Mouse (Mus musculus) cerebellum, adult 9-10 months (tissue): ENCODE measurements around the gene Pet117.
"Not testable (repeated sequence)": the region's sequence is repeated elsewhere in the genome, so short reads cannot be mapped to it uniquely, and the experiment has no call there.

Source experiments
- DNase-seq: peaks from one replicate; pipeline ENCODE4 v3.0.0; 2022

The Pet117 gene

GRCm38 (mm10) chr2:144368400-144369019 lies at the start of gene Pet117, which contains the start of gene Kat14:
Gene Pet117 (plus strand): TSS chr2:144368996.
Gene Kat14 (plus strand): TSS chr2:144368983.
- DNase-seq, result peak; percentile 92

DNA sequence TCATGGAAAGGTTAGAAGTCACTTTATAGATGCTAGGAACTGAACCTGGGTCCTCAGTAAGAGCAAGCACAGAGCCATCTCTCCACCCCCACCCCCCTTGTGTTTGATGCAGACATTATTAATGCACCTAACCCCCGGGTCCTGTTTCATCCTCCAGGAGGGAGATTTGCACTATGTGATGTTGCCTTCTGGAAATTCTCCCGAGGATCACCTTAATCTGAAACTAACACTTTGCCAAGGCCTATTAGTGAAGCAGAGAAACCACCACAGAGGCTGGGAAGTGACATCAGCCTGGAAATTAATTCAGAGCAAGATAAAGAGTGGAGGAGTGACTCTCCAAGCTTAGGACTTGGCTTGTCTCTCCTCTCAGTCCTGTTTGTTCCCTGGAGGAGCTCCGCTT lies 44.6 kb upstream of the Pet117 start:
- no peak for DNase-seq

- DNase-seq, result no peak
Observed at GRCm38 (mm10) chr2:144329451-144329850, 39.3 kb upstream of the Pet117 start.

DNA sequence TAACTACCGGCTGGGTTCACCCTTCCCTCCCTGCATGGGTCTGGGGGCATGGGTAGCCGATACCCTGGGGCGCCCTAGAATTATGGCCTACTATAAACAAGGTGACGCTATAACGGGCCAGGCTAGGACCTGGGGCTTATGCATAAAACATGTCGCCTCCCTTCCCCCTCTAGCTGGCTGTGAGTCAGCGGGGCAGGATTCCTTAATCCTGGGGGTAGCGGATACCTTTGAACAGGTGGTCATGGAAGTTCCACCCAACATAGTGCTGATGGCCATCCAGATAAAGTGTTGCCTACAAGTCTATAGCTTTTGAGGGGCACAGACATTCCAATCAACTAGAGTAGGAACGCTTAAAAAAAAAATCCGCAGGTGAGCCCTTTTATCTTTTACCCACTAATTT lies 38.9 kb upstream of the Pet117 start:
- no peak for DNase-seq

DNA sequence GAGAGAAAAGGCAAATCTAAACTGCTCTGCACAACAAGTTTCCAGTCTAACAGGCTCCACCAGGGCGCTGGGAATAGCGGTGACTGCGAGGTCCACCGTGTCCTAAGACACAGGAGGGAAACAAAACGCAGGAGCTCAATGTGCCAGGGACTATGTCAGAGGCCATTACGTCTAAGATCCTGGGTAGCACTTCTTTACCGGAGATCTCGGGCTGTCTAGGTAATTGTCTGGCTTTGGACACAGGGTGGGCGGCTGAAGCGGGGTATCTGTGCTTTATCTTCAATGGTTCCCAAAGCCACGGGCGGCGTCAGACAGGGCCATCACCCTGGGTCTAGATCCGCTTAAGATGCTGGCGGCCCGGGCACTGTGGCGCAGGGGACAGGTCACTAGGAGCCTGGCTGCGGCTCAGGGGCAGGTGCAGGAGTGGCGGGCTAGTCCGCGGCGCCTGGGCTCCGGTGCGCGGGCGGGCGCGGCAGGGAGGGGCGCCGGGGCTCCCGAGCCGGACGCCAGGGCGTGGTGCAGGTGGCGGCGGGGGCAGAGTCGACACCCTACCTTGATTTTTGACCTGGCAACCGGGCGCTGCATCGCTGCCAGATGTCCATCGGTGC lies 38.3 kb upstream of the Pet117 start:
- DNase-seq, result no peak

DNA sequence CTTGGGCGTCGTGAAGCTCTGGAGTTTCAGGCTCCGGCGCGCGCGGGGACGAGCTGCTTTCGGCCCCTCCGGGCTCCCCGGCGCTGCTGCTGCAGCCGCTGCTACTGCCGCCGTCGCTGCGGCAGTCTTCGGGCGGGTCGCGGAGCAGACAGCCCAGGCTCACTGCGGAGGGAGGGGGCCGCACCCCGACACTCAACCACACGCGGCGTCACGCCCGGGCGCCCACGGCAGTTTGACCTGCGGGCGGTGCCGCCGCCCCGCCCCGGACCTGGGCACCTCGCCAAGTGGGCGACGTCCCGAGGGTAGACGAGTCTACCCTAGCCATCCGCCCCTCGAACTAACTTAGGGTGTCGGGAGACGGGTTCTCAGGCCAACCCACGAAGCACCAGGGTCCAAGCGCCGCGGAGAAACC lies 37.8 kb upstream of the Pet117 start:
- DNase-seq, result no peak

- no peak for DNase-seq
Observed at GRCm38 (mm10) chr2:144331401-144332302, 37.1 kb upstream of the Pet117 start, which contains the start of gene Ovol2. Gene Ovol2 (minus strand): TSS chr2:144332146.

- DNase-seq, result no peak
Observed at GRCm38 (mm10) chr2:144332486-144332885, 36.3 kb upstream of the Pet117 start.

- DNase-seq, result no peak
Observed at GRCm38 (mm10) chr2:144333138-144333842, 35.5 kb upstream of the Pet117 start.

DNA sequence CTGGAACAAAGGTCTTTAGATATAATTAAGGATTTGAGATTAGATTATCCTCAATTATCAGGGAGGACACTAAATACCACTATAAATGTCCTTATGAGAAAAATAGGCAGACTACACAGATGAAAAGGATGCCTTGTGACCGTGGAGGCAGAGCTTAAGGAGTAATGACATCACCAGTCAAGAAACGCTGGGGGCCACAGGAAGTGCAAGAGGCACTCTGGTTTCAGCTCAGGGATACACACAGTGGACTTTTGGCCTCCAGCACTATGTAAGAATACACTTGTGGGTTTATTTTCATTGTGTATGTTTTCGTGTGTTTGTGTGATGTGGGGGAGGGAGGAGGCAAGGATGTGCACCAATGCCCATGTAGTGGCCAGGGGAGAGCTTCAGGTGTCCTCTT lies 31.6 kb upstream of the Pet117 start:
- no peak for DNase-seq

GRCm38 (mm10) chr2:144337701-144338100 lies 31.1 kb upstream of the Pet117 start:
- DNase-seq, result no peak

DNA sequence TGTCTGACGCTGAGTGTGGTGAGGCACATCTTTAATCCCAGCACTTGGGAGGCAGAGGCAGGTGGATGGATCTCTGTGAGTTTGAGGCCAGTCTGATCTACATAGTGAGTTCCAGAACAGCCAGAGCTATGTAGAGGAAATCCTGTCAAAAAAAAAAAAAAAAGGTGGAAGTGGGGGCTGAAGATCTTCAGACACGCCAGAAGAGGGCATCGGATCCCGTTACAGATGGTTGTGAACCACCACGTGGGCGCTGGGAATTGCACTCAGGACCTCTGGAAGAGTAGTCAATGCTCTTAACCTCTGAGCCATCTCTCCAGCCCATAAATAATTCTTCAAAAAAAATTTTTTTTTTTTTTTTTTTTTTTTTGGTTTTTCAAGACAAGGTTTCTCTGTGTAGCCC lies 30.6 kb upstream of the Pet117 start:
- not testable (repeated sequence) for DNase-seq

DNA sequence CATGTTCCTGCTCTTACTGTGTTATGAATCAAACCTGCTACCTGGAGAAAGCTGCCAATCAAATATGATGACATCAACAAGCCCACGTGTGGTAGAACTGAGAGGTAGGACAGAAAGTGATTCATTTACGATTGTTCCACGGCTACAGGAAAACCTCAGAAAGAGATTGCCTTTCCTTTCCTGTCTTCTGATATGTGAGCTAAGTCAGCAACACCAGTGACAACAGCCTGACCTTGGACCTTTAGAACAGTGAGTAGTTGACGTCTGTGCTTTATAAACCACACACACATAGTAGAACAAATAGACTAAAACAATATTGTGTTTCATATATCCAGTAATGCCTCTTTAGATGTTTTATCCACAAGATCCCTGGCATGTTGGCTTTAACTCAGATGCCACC lies 25.6 kb upstream of the Pet117 start:
- DNase-seq, result no peak

DNA sequence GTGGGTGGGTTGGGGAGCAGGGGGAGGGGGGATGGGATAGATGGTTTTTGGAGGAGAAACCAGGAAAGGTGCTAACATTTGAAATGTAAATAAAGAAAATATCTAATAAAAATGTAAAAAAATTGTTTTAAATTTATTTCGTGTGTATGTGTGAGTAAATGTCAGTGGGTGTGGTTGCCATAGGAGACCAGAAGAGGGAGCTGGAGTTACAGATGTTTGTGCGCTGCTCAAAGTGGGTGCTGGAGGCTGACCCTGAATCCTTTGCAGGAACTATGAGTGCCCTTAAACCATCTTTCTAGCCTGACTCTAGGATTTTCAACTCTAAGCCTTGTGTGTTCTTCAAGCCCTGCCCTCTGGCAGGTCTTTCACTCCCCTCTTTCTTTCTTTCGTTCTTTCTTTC lies 20.3 kb upstream of the Pet117 start:
- no peak for DNase-seq

GRCm38 (mm10) chr2:144352843-144353242 lies 16.0 kb upstream of the Pet117 start:
- DNase-seq, result no peak

- no peak for DNase-seq
Observed at GRCm38 (mm10) chr2:144369020-144369421, 225 bp downstream of the Pet117 start.

GRCm38 (mm10) chr2:144369511-144369910 lies 715 bp downstream of the Pet117 start:
- DNase-seq, result no peak

DNA sequence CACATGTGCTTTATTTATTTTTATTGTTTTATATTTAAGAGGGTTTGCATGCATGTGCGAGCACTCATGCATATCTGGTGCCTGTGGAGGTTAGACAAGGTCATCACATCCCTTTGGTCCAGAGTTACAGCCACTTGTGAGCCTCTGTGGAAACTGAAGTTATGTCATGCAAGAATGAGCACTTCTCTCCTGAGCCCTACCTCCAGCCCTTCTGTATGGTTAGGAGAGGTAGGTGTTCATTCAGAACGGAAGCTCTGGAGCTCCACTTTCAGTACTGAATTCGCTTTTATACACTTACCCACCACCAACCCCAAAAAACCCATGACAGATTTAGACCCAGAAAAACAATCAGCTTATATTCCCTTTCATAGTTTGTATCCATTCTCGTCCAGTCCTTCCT lies 2.8 kb downstream of the Pet117 start:
- DNase-seq, result no peak

- DNase-seq, result no peak
Observed at GRCm38 (mm10) chr2:144373063-144373462, 4.3 kb downstream of the Pet117 start.

GRCm38 (mm10) chr2:144375063-144375703 lies 6.4 kb downstream of the Pet117 start:
- DNase-seq, result no peak

- DNase-seq, result peak; percentile 74
Observed at GRCm38 (mm10) chr2:144381293-144381692, 12.5 kb downstream of the Pet117 start.

DNA sequence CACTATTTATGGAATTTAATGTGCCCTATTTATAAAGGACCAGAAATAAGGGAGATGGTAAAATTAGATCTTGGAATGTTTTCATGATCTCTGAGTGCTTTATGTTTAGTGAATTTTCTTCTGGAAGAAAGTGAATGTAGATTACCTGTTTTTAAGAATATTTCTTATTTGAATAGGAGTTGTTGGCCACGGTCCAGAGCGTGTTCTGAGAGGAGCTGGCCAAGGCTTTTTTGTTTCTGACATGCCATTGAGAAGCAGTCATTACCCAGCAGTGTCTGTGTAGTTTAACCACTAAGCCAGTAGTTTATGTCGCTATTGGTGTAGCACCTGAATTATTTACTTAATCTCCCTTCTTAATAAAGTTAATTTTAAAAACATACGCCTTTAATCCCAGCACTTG lies 12.9 kb downstream of the Pet117 start:
- peak; percentile 43 for DNase-seq
